Mouse (Mus musculus): ENCODE measurements around the gene Mnd1.

Mnd1 gene

GRCm38 (mm10) chr3:84157559-84158350 lies 2.2 kb upstream of the Mnd1 start:
- no peak for DNase-seq

GRCm38 (mm10) chr3:84157011-84157410 lies 1.4 kb upstream of the Mnd1 start:
- DNase-seq, result no peak

- no peak for DNase-seq
Observed at GRCm38 (mm10) chr3:84156105-84156504, 519 bp upstream of the Mnd1 start.

- no peak for DNase-seq
Observed at GRCm38 (mm10) chr3:84155146-84155545, 440 bp downstream of the Mnd1 start.

- DNase-seq, result no peak
Observed at GRCm38 (mm10) chr3:84154721-84155141, 855 bp downstream of the Mnd1 start.

- DNase-seq, result no peak
Observed at GRCm38 (mm10) chr3:84149831-84150230, 5.8 kb downstream of the Mnd1 start.

GRCm38 (mm10) chr3:84140947-84141346 lies 14.6 kb downstream of the Mnd1 start:
- DNase-seq, result no peak

GRCm38 (mm10) chr3:84136509-84136908 lies 19.1 kb downstream of the Mnd1 start:
- DNase-seq, result no peak

- DNase-seq, result no peak
Observed at GRCm38 (mm10) chr3:84135933-84136332, 19.7 kb downstream of the Mnd1 start.

GRCm38 (mm10) chr3:84135387-84135786 lies 20.2 kb downstream of the Mnd1 start:
- peak in 1 of 2 experiments; percentile 6 for DNase-seq

GRCm38 (mm10) chr3:84131369-84131768 lies 24.2 kb downstream of the Mnd1 start:
- DNase-seq, result no peak

GRCm38 (mm10) chr3:84130776-84131175 lies 24.8 kb downstream of the Mnd1 start:
- no peak for DNase-seq

- DNase-seq, result no peak
Observed at GRCm38 (mm10) chr3:84128871-84129870, 26.4 kb downstream of the Mnd1 start.

GRCm38 (mm10) chr3:84127431-84127830 lies 28.2 kb downstream of the Mnd1 start:
- DNase-seq, result no peak

GRCm38 (mm10) chr3:84126721-84127120 lies 28.9 kb downstream of the Mnd1 start:
- no peak for DNase-seq

GRCm38 (mm10) chr3:84125704-84126289 lies 29.8 kb downstream of the Mnd1 start:
- no peak for DNase-seq

- DNase-seq, result no peak
Observed at GRCm38 (mm10) chr3:84123461-84123860, 32.1 kb downstream of the Mnd1 start.

GRCm38 (mm10) chr3:84118718-84119117 lies 36.9 kb downstream of the Mnd1 start:
- no peak for DNase-seq

GRCm38 (mm10) chr3:84118178-84118577 lies 37.4 kb downstream of the Mnd1 start:
- no peak for DNase-seq

- DNase-seq, result no peak
Observed at GRCm38 (mm10) chr3:84108614-84109013, 47.0 kb downstream of the Mnd1 start.

- DNase-seq, result no peak
Observed at GRCm38 (mm10) chr3:84106106-84106505, 49.5 kb downstream of the Mnd1 start.

- no peak for DNase-seq
Observed at GRCm38 (mm10) chr3:84103536-84103935, 52.0 kb downstream of the Mnd1 start.

GRCm38 (mm10) chr3:84092875-84093274 lies 62.7 kb downstream of the Mnd1 start:
- no peak for DNase-seq
